Mouse (Mus musculus): Measurements from ENCODE around the gene Muc5ac.

Muc5ac gene

DNA sequence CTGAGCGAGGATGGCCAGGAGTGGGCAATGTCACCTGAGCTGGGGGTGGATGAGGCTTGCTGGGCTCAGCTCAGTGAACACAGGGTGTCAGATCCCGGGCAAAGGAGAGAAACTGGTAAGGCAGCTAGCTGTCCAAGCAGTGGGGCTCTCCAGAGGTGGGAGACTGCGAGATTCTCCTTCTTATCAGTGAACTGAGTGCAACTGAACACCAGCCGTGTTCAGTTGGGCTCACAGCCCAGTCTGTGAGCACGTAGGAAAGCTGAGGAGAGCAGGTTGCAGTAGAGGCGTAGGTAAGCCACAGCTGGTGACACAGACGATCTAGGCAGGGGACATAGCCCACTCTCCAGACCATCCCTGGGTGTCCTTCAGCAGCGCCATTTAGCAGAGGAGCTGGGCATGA, 47.7 kb downstream of the Muc5ac start:
- DNase-seq, result no peak

- no peak for DNase-seq
Measured at GRCm38 (mm10) chr7:141838779-141839178, 50.0 kb downstream of the Muc5ac start, which contains the start of gene Muc5b. Muc5b (plus strand) TSS chr7:141839070.

- DNase-seq, result no peak
Measured at GRCm38 (mm10) chr7:141840354-141840753, 51.6 kb downstream of the Muc5ac start.

GRCm38 (mm10) chr7:141861046-141861445, 72.3 kb downstream of the Muc5ac start:
- no peak for DNase-seq

Measured in cerebellum, adult 11-12 months (tissue).